ENCODE assay signal across 9 mouse cellular contexts in the genomic region with DNA sequence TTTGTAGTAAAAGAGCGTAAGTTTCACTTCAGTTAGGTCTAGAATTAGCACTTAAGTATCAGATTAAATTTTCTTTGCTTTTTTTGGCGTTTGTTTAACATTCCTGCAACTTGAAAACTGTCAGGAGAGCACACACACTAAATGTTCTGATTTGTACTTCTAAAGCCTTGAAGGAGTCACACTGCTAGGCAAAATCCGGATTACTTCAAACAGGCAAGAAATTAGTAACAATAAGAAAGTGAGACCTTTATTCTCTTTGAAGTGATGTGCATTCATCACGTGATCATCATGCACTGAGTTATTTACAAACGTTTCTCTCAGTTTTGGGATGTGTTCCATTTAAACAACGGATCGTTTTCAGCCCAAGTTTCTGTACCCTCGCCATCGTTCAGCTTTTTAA. TPM values are rescaled to one million over a fixed set of nuclear protein-coding genes. Genes with fewer than 3 reads are reported as not detected.
DNase-seq lines count a peak whose midpoint lies in the region; ATAC-seq and TF ChIP-seq lines count a peak whose summit lies in the region.
"Had no signal": no experiment of that assay in that cellular context is flagged by ENCODE, and none has a peak within 500 bp of the region (broad histone marks: within the 10 kb centered on the region; RNA-seq: fewer than 3 reads in every experiment).

No protein-coding gene starts in this region.

- H3K9ac ChIP-seq in heart, postnatal 0 days (replicated peaks; ENCODE audit: low read depth, low read length), result no peak overlapping the region
- H3K9ac ChIP-seq in hindbrain, postnatal 0 days (replicated peaks; ENCODE audit: low read length), result no peak overlapping the region
- H3K9ac ChIP-seq in midbrain, embryonic 15.5 days, result no peak overlapping the region

- H3K36me3 ChIP-seq in heart, postnatal 0 days (replicated peaks; ENCODE audit: control insufficient read depth, insufficient read depth, low read length), result no peaks in the 10 kb centered on the region
- no peaks in the 10 kb centered on the region for H3K36me3 ChIP-seq in embryonic facial prominence, embryonic 10.5 days (replicated peaks)
- H3K36me3 ChIP-seq in hindbrain, postnatal 0 days (ENCODE audit: insufficient read depth, low read length), result no peaks in the 10 kb centered on the region
- H3K36me3 ChIP-seq in midbrain, embryonic 15.5 days (replicated peaks), result no peaks in the 10 kb centered on the region

- no peaks in the 10 kb centered on the region for H3K9me3 ChIP-seq in heart, postnatal 0 days (replicated peaks; ENCODE audit: control insufficient read depth, low read length)
- no peaks in the 10 kb centered on the region for H3K9me3 ChIP-seq in embryonic facial prominence, embryonic 10.5 days
- H3K9me3 ChIP-seq in hindbrain, postnatal 0 days (ENCODE audit: low read length), result no peaks in the 10 kb centered on the region
- H3K9me3 ChIP-seq in midbrain, embryonic 15.5 days, result no peaks in the 10 kb centered on the region

- peaks cover 11% of the 10 kb centered on the region for H3K4me1 ChIP-seq in heart, postnatal 0 days (ENCODE audit: control insufficient read depth, insufficient read depth)
- H3K4me1 ChIP-seq in embryonic facial prominence, embryonic 10.5 days, result peaks cover 27% of the 10 kb centered on the region
- H3K4me1 ChIP-seq in hindbrain, postnatal 0 days (ENCODE audit: insufficient read depth, low read length), result peaks cover 15% of the 10 kb centered on the region
- peaks cover 26% of the 10 kb centered on the region for H3K4me1 ChIP-seq in midbrain, embryonic 15.5 days

- intact Hi-C loops in heart, postnatal 14 days (cut with DNase I), result no loop called here

- no peaks in the 10 kb centered on the region for H3K27me3 ChIP-seq in heart, postnatal 0 days (ENCODE audit: control insufficient read depth, insufficient read depth, low read length)
- no peaks in the 10 kb centered on the region for H3K27me3 ChIP-seq in embryonic facial prominence, embryonic 10.5 days (replicated peaks; ENCODE audit: low read depth, poor library complexity, severe bottlenecking)
- H3K27me3 ChIP-seq in hindbrain, postnatal 0 days (ENCODE audit: insufficient read depth, low read length), result no peaks in the 10 kb centered on the region
- no peaks in the 10 kb centered on the region for H3K27me3 ChIP-seq in midbrain, embryonic 15.5 days (replicated peaks)
- H3K27me3 ChIP-seq: Patski had no signal

- TF ChIP-seq CTCF in heart, postnatal 0 days (IDR thresholded peaks at IDR 0.05; ENCODE audit: low read depth), result no peak
- no peak for TF ChIP-seq CTCF in hindbrain, postnatal 0 days (IDR thresholded peaks at IDR 0.05; ENCODE audit: low read depth)

- no peak for ATAC-seq in heart, postnatal 0 days (ENCODE audit: insufficient read depth, low read depth)
- no peak for ATAC-seq in hindbrain, postnatal 0 days
- no peak for ATAC-seq in midbrain, embryonic 15.5 days (replicated peaks)
- ATAC-seq in megakaryocyte-erythroid progenitor cell, adult 5-6 weeks (replicated peaks; ENCODE audit: low FRiP score, low TSS enrichment, poor library complexity, severe bottlenecking), result no peak
- ATAC-seq: Patski had no signal

- no peak overlapping the region for H3K27ac ChIP-seq in heart, postnatal 0 days (ENCODE audit: low read depth)
- no peak overlapping the region for H3K27ac ChIP-seq in embryonic facial prominence, embryonic 10.5 days (replicated peaks)
- no peak overlapping the region for H3K27ac ChIP-seq in hindbrain, postnatal 0 days
- no peak overlapping the region for H3K27ac ChIP-seq in midbrain, embryonic 15.5 days

- H3K4me3 ChIP-seq in heart, postnatal 0 days (ENCODE audit: low read depth, low read length), result peak overlapping the region; percentile 82
- peak overlapping the region; percentile 79 for H3K4me3 ChIP-seq in embryonic facial prominence, embryonic 10.5 days
- peak overlapping the region; percentile 67 for H3K4me3 ChIP-seq in hindbrain, postnatal 0 days (ENCODE audit: low read length)
- peak overlapping the region; percentile 87; the same call in 1 of the 2 replicates for H3K4me3 ChIP-seq in midbrain, embryonic 15.5 days

- H3K4me2 ChIP-seq in heart, postnatal 0 days (ENCODE audit: low read depth, low read length), result peak overlapping the region; percentile 62
- H3K4me2 ChIP-seq in hindbrain, postnatal 0 days (ENCODE audit: low read depth, low read length), result peak overlapping the region; percentile 72
- H3K4me2 ChIP-seq in midbrain, embryonic 15.5 days, result peak overlapping the region; percentile 87; the same call in 1 of the 2 replicates

- DNase-seq in heart, postnatal 0 days (ENCODE audit: low spot score), result no peak
- no peak for DNase-seq in heart, postnatal 14 days
- DNase-seq in embryonic facial prominence, embryonic 10.5 days (ENCODE audit: low spot score), result no peak
- DNase-seq in hindbrain, postnatal 0 days (ENCODE audit: low spot score), result no peak
- no peak for DNase-seq in urinary bladder, postnatal 36 days (ENCODE audit: low spot score in 2 of 2)
- DNase-seq in left cerebral cortex, adult 8-10 months (ENCODE audit: low spot score in 2 of 2), result no peak

- TF ChIP-seq EP300 in heart, postnatal 0 days (IDR thresholded peaks at IDR 0.05; ENCODE audit: low read depth), result no peak

- WGBS in heart, postnatal 0 days, result 55% methylated on average over 9 of the region's 9 CpGs
- WGBS in embryonic facial prominence, embryonic 10.5 days, result 58% methylated on average over 9 of the region's 9 CpGs
- WGBS in hindbrain, postnatal 0 days, result 35% methylated on average over 9 of the region's 9 CpGs
- WGBS in midbrain, embryonic 15.5 days, result 30% methylated on average over 9 of the region's 9 CpGs

RNA-seq across cellular contexts. Expression of gene Fgd6, which starts 1.4 kb away (rescaled TPM):
- total RNA-seq in heart, postnatal 0 days (2014; rRNA removed; ENCODE audit: low replicate concordance), result 2.7 and 3.6 TPM in 2 replicates
- polyA plus RNA-seq in heart, postnatal 0 days (2015; fragmentation: Nextera tagmentation; extraction: Ambion mirVana), result 1.3 and 1.4 TPM in 2 replicates
- total RNA-seq in heart, postnatal 14 days (2021), result 1 to 10 TPM; 6.9 to 7.3 TPM
- polyA plus RNA-seq in embryonic facial prominence, embryonic 10.5 days (2016; fragmentation: Nextera tagmentation; extraction: Ambion mirVana), result 4.0 and 4.5 TPM in 2 replicates
- total RNA-seq in hindbrain, postnatal 0 days (2014; rRNA removed), result 4.7 and 5.2 TPM in 2 replicates
- 1.9 and 2.0 TPM in 2 replicates for polyA plus RNA-seq in hindbrain, postnatal 0 days (2015; fragmentation: Nextera tagmentation; extraction: Ambion mirVana)
- polyA plus RNA-seq in midbrain, embryonic 15.5 days (2015; fragmentation: Nextera tagmentation; extraction: Ambion mirVana), result 2.3 and 2.5 TPM in 2 replicates
- total RNA-seq in megakaryocyte-erythroid progenitor cell, adult 5-6 weeks (2014; fragmentation: Nextera tagmentation), result 9.2 and 9.6 TPM in 2 replicates
- 2.9 and 3.8 TPM in 2 replicates for total RNA-seq in megakaryocyte-erythroid progenitor cell, adult 5-6 weeks (2017)
- 10 to 100 TPM in 2 of 4 experiments, 1 to 10 TPM in 2; 9.3 to 11.6 (median 10.5) TPM for total RNA-seq in left cerebral cortex, adult 8-10 months (2022)

RNA-seq across cellular contexts. Expression of gene Vezt, which starts 1.6 kb away (rescaled TPM):
- 20.8 and 23.8 TPM in 2 replicates for total RNA-seq in heart, postnatal 0 days (2014; rRNA removed; ENCODE audit: low replicate concordance)
- polyA plus RNA-seq in heart, postnatal 0 days (2015; fragmentation: Nextera tagmentation; extraction: Ambion mirVana), result 21.9 and 25.8 TPM in 2 replicates
- total RNA-seq in heart, postnatal 14 days (2021), result 10 to 100 TPM; 34.9 to 35.3 TPM
- 24.8 and 25.0 TPM in 2 replicates for polyA plus RNA-seq in embryonic facial prominence, embryonic 10.5 days (2016; fragmentation: Nextera tagmentation; extraction: Ambion mirVana)
- total RNA-seq in hindbrain, postnatal 0 days (2014; rRNA removed), result 38.6 and 51.6 TPM in 2 replicates
- 33.3 and 34.4 TPM in 2 replicates for polyA plus RNA-seq in hindbrain, postnatal 0 days (2015; fragmentation: Nextera tagmentation; extraction: Ambion mirVana)
- polyA plus RNA-seq in midbrain, embryonic 15.5 days (2015; fragmentation: Nextera tagmentation; extraction: Ambion mirVana), result 59.0 and 62.5 TPM in 2 replicates
- 17.7 and 21.1 TPM in 2 replicates for total RNA-seq in megakaryocyte-erythroid progenitor cell, adult 5-6 weeks (2014; fragmentation: Nextera tagmentation)
- 10.6 and 15.6 TPM in 2 replicates for total RNA-seq in megakaryocyte-erythroid progenitor cell, adult 5-6 weeks (2017)
- total RNA-seq in left cerebral cortex, adult 8-10 months (2022), result 10 to 100 TPM; 69.0 to 89.4 (median 83.1) TPM
